Mouse (Mus musculus): ENCODE data around the gene Tm6sf2. TPM values are rescaled to one million over a fixed set of nuclear protein-coding genes. Genes with fewer than 3 reads are reported as not detected.

The Tm6sf2 gene
- 608 and 1,607 TPM in 2 replicates for polyA plus RNA-seq (2012; rRNA removed)

GRCm38 (mm10) chr8:70072441-70073069, at the start of gene Tm6sf2:
TSS of gene Tm6sf2 (plus strand) at chr8:70072924.
- H3K36me3 ChIP-seq (ENCODE audit: control insufficient read depth, insufficient read depth, low read length): peaks cover 36% of the 10 kb centered on the region
- TF ChIP-seq POLR2A (IDR thresholded peaks at IDR 0.05; ENCODE audit: low read depth, low read length): 0 out of 2 replicates have a peak, but pooled peaks have one; percentile 39
- no peak for TF ChIP-seq CTCF (IDR thresholded peaks at IDR 0.05; ENCODE audit: extremely low read depth, insufficient read length, insufficient replicate concordance, low read depth, low read length)
- H3K4me3 ChIP-seq (ENCODE audit: low read depth, low read length): peak within 1 kb of the TSS; percentile 79
- H3K4me1 ChIP-seq (ENCODE audit: control insufficient read depth, insufficient read depth, insufficient read length, low read length): peaks cover 19% of the 10 kb centered on the region; the same call in 1 of the 2 replicates
- no peaks in the 10 kb centered on the region for H3K27me3 ChIP-seq (ENCODE audit: control insufficient read depth, insufficient read depth, low read length)
- H3K27ac ChIP-seq (ENCODE audit: insufficient read depth, low read depth, low read length): peak within 1 kb of the TSS; percentile 100
- WGBS: 3% methylated on average over 27 of the region's 27 CpGs

DNA sequence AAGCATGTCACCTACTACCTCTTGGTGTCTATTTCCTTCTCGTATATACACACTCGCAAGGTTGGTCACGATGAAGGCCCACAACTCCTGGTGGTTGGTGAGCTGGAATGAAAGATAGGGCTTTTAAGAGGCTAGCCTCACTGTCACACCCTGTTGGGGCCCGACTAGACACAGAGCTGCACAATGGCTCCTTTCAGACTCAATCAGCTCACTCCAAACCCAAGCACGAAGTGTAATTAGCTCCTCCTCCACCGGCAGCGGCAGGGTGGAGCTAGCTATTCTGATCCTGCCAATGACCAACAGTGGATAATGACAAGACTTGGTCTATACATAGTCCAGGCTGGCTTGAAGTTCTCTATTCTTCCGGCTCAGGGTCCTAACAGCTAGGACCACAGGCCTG, 49.1 kb upstream of the Tm6sf2 start:
- peaks cover 92% of the 10 kb centered on the region for H3K36me3 ChIP-seq (ENCODE audit: control insufficient read depth, insufficient read depth, low read length)
- no peak for TF ChIP-seq POLR2A (IDR thresholded peaks at IDR 0.05; ENCODE audit: low read depth, low read length)
- TF ChIP-seq CTCF (IDR thresholded peaks at IDR 0.05; ENCODE audit: extremely low read depth, insufficient read length, insufficient replicate concordance, low read depth, low read length): no peak

GRCm38 (mm10) chr8:70026151-70026550, 46.6 kb upstream of the Tm6sf2 start:
- no peak overlapping the region for H3K4me3 ChIP-seq (ENCODE audit: low read depth, low read length)
- no peaks in the 10 kb centered on the region; the same call in 1 of the 2 replicates for H3K4me1 ChIP-seq (ENCODE audit: control insufficient read depth, insufficient read depth, insufficient read length, low read length)
- peaks cover 93% of the 10 kb centered on the region for H3K36me3 ChIP-seq (ENCODE audit: control insufficient read depth, insufficient read depth, low read length)
- TF ChIP-seq CTCF (IDR thresholded peaks at IDR 0.05; ENCODE audit: extremely low read depth, insufficient read length, insufficient replicate concordance, low read depth, low read length) (no peak), POLR2A (IDR thresholded peaks at IDR 0.05; ENCODE audit: low read depth, low read length) (no peak)
- 34% methylated on average over 2 of the region's 2 CpGs for WGBS
- no peaks in the 10 kb centered on the region for H3K27me3 ChIP-seq (ENCODE audit: control insufficient read depth, insufficient read depth, low read length)
- H3K27ac ChIP-seq (ENCODE audit: insufficient read depth, low read depth, low read length): no peak overlapping the region

More for the DNA sequence above, 49.1 kb upstream of the Tm6sf2 start:
- H3K4me1 ChIP-seq (ENCODE audit: control insufficient read depth, insufficient read depth, insufficient read length, low read length): no peaks in the 10 kb centered on the region; the same call in 1 of the 2 replicates
- no peaks in the 10 kb centered on the region for H3K27me3 ChIP-seq (ENCODE audit: control insufficient read depth, insufficient read depth, low read length)
- H3K27ac ChIP-seq (ENCODE audit: insufficient read depth, low read depth, low read length): no peak overlapping the region
- WGBS: 72% methylated on average over 8 of the region's 8 CpGs
- H3K4me3 ChIP-seq (ENCODE audit: low read depth, low read length): no peak overlapping the region

- WGBS: 91% methylated on average over 1 of the region's 1 CpGs
- TF ChIP-seq CTCF (IDR thresholded peaks at IDR 0.05; ENCODE audit: extremely low read depth, insufficient read length, insufficient replicate concordance, low read depth, low read length): no peak
- no peak for TF ChIP-seq POLR2A (IDR thresholded peaks at IDR 0.05; ENCODE audit: low read depth, low read length)
- Histone ChIP-seq H3K4me3 (ENCODE audit: low read depth, low read length) (no peak overlapping the region), H3K36me3 (ENCODE audit: control insufficient read depth, insufficient read depth, low read length) (peaks cover 62% of the 10 kb centered on the region), H3K27me3 (ENCODE audit: control insufficient read depth, insufficient read depth, low read length) (no peaks in the 10 kb centered on the region), H3K4me1 (ENCODE audit: control insufficient read depth, insufficient read depth, insufficient read length, low read length) (no peaks in the 10 kb centered on the region; the same call in 1 of the 2 replicates), H3K27ac (ENCODE audit: insufficient read depth, low read depth, low read length) (no peak overlapping the region)
Measured at GRCm38 (mm10) chr8:70030255-70030654, 42.5 kb upstream of the Tm6sf2 start.

DNA sequence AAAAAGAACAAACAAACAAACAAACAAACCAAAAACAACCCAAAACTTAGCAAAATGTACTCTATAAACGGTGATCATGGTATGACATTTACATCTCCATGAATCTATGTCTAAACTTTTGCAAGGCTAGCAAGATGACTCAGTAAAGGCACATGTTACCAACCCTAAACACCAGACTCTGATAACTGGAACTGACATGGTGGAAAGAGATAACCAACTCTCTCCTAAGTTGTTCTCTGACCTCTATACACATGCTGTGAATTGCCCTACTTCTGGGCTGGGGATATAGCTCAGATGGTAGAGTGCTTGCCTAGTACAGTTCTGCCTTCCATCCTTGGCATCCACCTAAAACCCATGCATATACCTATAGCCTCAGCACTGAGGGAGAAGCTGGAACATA, 34.7 kb upstream of the Tm6sf2 start:
- Histone ChIP-seq H3K27ac (ENCODE audit: insufficient read depth, low read depth, low read length) (no peak overlapping the region), H3K4me3 (ENCODE audit: low read depth, low read length) (no peak overlapping the region), H3K27me3 (ENCODE audit: control insufficient read depth, insufficient read depth, low read length) (no peaks in the 10 kb centered on the region), H3K4me1 (ENCODE audit: control insufficient read depth, insufficient read depth, insufficient read length, low read length) (peaks cover 6% of the 10 kb centered on the region; the same call in 1 of the 2 replicates), H3K36me3 (ENCODE audit: control insufficient read depth, insufficient read depth, low read length) (peaks cover 2% of the 10 kb centered on the region)
- no peak for TF ChIP-seq POLR2A (IDR thresholded peaks at IDR 0.05; ENCODE audit: low read depth, low read length)
- 79% methylated on average over 1 of the region's 1 CpGs for WGBS

DNA sequence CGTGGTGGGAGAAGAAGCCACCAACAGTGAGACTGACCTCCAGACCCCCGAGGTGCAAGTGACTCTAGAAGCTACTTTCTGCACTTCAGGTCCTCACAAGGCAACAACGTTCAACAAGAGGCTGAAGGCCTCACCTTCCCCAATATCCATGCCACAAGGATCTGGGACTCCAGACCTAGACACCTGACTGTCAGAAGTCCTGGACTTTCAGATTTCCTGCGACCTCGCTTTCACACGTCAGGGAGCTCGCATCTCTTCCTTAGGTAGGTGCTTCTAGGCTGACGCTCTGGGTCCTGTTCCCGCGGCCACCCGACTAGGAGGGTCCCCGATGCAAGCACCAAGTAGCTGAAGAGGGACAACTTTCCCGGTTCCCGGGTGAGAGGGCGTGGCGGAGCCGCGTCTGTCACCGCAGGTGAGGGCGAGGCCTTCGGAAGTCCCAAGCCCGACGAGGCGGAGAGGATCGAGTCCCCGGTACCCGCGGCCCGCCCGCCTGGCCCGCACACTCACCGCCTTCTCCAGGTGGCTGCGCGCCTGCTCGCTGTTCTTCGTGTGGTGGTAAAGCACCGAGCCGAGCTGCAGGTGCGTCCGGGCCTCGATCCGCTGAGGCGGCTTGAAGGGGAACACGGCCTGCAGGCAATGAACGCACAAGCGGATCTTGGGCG, 30.7 kb upstream of the Tm6sf2 start:
- TF ChIP-seq POLR2A (IDR thresholded peaks at IDR 0.05; ENCODE audit: low read depth, low read length) (no peak), CTCF (IDR thresholded peaks at IDR 0.05; ENCODE audit: extremely low read depth, insufficient read length, insufficient replicate concordance, low read depth, low read length) (no peak)
- peaks cover 2% of the 10 kb centered on the region; the same call in 1 of the 2 replicates for H3K36me3 ChIP-seq (ENCODE audit: control insufficient read depth, insufficient read depth, low read length)
- peak overlapping the region; percentile 88 for H3K4me3 ChIP-seq (ENCODE audit: low read depth, low read length)
- H3K4me1 ChIP-seq (ENCODE audit: control insufficient read depth, insufficient read depth, insufficient read length, low read length): peaks cover 9% of the 10 kb centered on the region; the same call in 1 of the 2 replicates
- under 1% methylated on average over 47 of the region's 47 CpGs for WGBS
- no peaks in the 10 kb centered on the region for H3K27me3 ChIP-seq (ENCODE audit: control insufficient read depth, insufficient read depth, low read length)
- peak overlapping the region; percentile 51 for H3K27ac ChIP-seq (ENCODE audit: insufficient read depth, low read depth, low read length)
